8 mouse cellular contexts compared by ENCODE assay signal in genomic region chr3:95433301-95433915, GRCm38 (mm10). TPM values are rescaled to one million over a fixed set of nuclear protein-coding genes. Genes with fewer than 3 reads are reported as not detected.
DNase-seq lines count a peak whose midpoint lies in the region; ATAC-seq and TF ChIP-seq lines count a peak whose summit lies in the region.

No protein-coding gene starts in this region.

- peak overlapping the region; percentile 85 for H3K4me3 ChIP-seq in cerebellum, adult 2 months (replicated peaks; ENCODE audit: insufficient read depth, low read depth, low read length)
- H3K4me3 ChIP-seq in spleen, adult 2 months (ENCODE audit: extremely low read depth, insufficient read depth, insufficient read length), result peak overlapping the region; percentile 94; the same call in 1 of the 2 replicates
- H3K4me3 ChIP-seq in limb, embryonic 13.5 days, result peak overlapping the region; percentile 86
- peak overlapping the region; percentile 94 for H3K4me3 ChIP-seq in stomach, embryonic 16.5 days (replicated peaks; ENCODE audit: low read length)

- H3K27me3 ChIP-seq in cerebellum, adult 2 months (ENCODE audit: control insufficient read depth, insufficient read depth, low read length), result no peaks in the 10 kb centered on the region
- no peaks in the 10 kb centered on the region; the same call in 1 of the 2 replicates for H3K27me3 ChIP-seq in spleen, adult 2 months (ENCODE audit: control insufficient read depth, insufficient read depth, low read length)
- 0 out of 2 replicates have a peak, but pooled peaks cover 3% of the 10 kb centered on the region for H3K27me3 ChIP-seq in limb, embryonic 13.5 days
- H3K27me3 ChIP-seq in stomach, embryonic 16.5 days (ENCODE audit: control insufficient read depth, insufficient read depth, low read length), result no peaks in the 10 kb centered on the region

- H3K27ac ChIP-seq in cerebellum, adult 2 months (ENCODE audit: insufficient read depth, low read length), result no peak overlapping the region
- no peak overlapping the region for H3K27ac ChIP-seq in spleen, adult 2 months (ENCODE audit: insufficient read depth, low read length)
- no peak overlapping the region for H3K27ac ChIP-seq in limb, embryonic 13.5 days
- H3K27ac ChIP-seq in stomach, embryonic 16.5 days (ENCODE audit: low read length), result peak overlapping the region; percentile 85

- no peak for TF ChIP-seq CTCF in cerebellum, adult 2 months (IDR thresholded peaks at IDR 0.05; ENCODE audit: borderline replicate concordance, insufficient read depth, low read depth, low read length)
- no peak for TF ChIP-seq CTCF in spleen, adult 2 months (IDR thresholded peaks at IDR 0.05; ENCODE audit: extremely low read depth, insufficient read depth, insufficient read length, insufficient replicate concordance)

- ATAC-seq in limb, embryonic 13.5 days (ENCODE audit: low FRiP score, low read depth), result no peak
- no peak for ATAC-seq in stomach, embryonic 16.5 days (ENCODE audit: insufficient read depth, low FRiP score)

- peak overlapping the region; percentile 75 for H3K4me2 ChIP-seq in limb, embryonic 13.5 days (replicated peaks)
- peak overlapping the region; percentile 90 for H3K4me2 ChIP-seq in stomach, embryonic 16.5 days (ENCODE audit: low read depth, low read length)

- H3K9ac ChIP-seq in limb, embryonic 13.5 days, result no peak overlapping the region
- peak overlapping the region; percentile 86; the same call in 1 of the 2 replicates for H3K9ac ChIP-seq in stomach, embryonic 16.5 days (ENCODE audit: low read length)

- TF ChIP-seq POLR2A in cerebellum, adult 2 months (IDR thresholded peaks at IDR 0.05; ENCODE audit: borderline replicate concordance, insufficient read depth, low read length), result no peak
- TF ChIP-seq POLR2A in spleen, adult 2 months (IDR thresholded peaks at IDR 0.05; ENCODE audit: low read depth, low read length), result no peak

- no peaks in the 10 kb centered on the region for H3K9me3 ChIP-seq in limb, embryonic 13.5 days
- H3K9me3 ChIP-seq in stomach, embryonic 16.5 days (replicated peaks; ENCODE audit: control insufficient read depth, low read length), result no peaks in the 10 kb centered on the region

- DNase-seq in cerebellum, adult 2 months, result no peak
- DNase-seq in cerebellum, postnatal 10 days, result no peak
- no peak for DNase-seq in spleen, adult 2 months (ENCODE audit: low read depth in 1 of 2, low spot score in 2 of 2)
- DNase-seq in spleen, adult 12 weeks (ENCODE audit: low spot score), result no peak
- DNase-seq in cerebellum, adult 11 months, result no peak
- DNase-seq in layer of hippocampus, postnatal 25 days (ENCODE audit: extremely low spot score in 1 of 2, low spot score in 1 of 2), result no peak

- H3K4me1 ChIP-seq in cerebellum, adult 2 months (ENCODE audit: control insufficient read depth, insufficient read depth, low read length), result peaks cover 3% of the 10 kb centered on the region; the same call in 1 of the 2 replicates
- H3K4me1 ChIP-seq in spleen, adult 2 months (ENCODE audit: control insufficient read depth, insufficient read depth, insufficient read length), result no peaks in the 10 kb centered on the region; the same call in 1 of the 2 replicates
- H3K4me1 ChIP-seq in limb, embryonic 13.5 days, result peaks cover 17% of the 10 kb centered on the region
- peaks cover 6% of the 10 kb centered on the region; the same call in 1 of the 2 replicates for H3K4me1 ChIP-seq in stomach, embryonic 16.5 days (ENCODE audit: control insufficient read depth, insufficient read depth, low read length)

- 77% methylated on average over 10 of the region's 10 CpGs for WGBS in cerebellum, adult 2 months
- 60% methylated on average over 10 of the region's 10 CpGs for WGBS in spleen, adult 2 months
- WGBS in limb, embryonic 13.5 days, result 72% methylated on average over 10 of the region's 10 CpGs
- WGBS in stomach, embryonic 16.5 days, result 66% methylated on average over 10 of the region's 10 CpGs

- 0 out of 2 replicates have a peak, but pooled peaks cover 2% of the 10 kb centered on the region for H3K36me3 ChIP-seq in spleen, adult 2 months (ENCODE audit: control insufficient read depth, insufficient read depth, low read length)
- peaks cover 19% of the 10 kb centered on the region for H3K36me3 ChIP-seq in limb, embryonic 13.5 days
- H3K36me3 ChIP-seq in stomach, embryonic 16.5 days (ENCODE audit: control insufficient read depth, insufficient read depth, low read length), result peaks cover 9% of the 10 kb centered on the region; the same call in 1 of the 2 replicates

RNA-seq across cellular contexts. Expression of gene Arnt, which starts 0.8 kb away (rescaled TPM):
- polyA plus RNA-seq in cerebellum, adult 2 months (2012; rRNA removed), result 56.3 and 61.5 TPM in 2 replicates
- polyA plus RNA-seq in spleen, adult 2 months (2012; rRNA removed), result 19.5 and 20.7 TPM in 2 replicates
- polyA plus RNA-seq in limb, embryonic 13.5 days (2015; fragmentation: Nextera tagmentation; extraction: Ambion mirVana), result 53.5 and 56.1 TPM in 2 replicates
- polyA plus RNA-seq in stomach, embryonic 16.5 days (2015; fragmentation: Nextera tagmentation; extraction: Ambion mirVana), result 46.5 and 47.8 TPM in 2 replicates
- 10 to 100 TPM; 28.5 to 40.4 TPM for total RNA-seq in layer of hippocampus, postnatal 25 days (2021)

RNA-seq across cellular contexts. Expression of gene 4930558C23Rik, which starts 30.8 kb away (rescaled TPM):
- polyA plus RNA-seq in cerebellum, adult 2 months (2012; rRNA removed), result not detected in 2 replicates
- polyA plus RNA-seq in spleen, adult 2 months (2012; rRNA removed), result not detected in 2 replicates
- 0.28 TPM in 1 of 2 replicates, not detected in the other for polyA plus RNA-seq in limb, embryonic 13.5 days (2015; fragmentation: Nextera tagmentation; extraction: Ambion mirVana)
- 0.63 TPM in 1 of 2 replicates, not detected in the other for polyA plus RNA-seq in stomach, embryonic 16.5 days (2015; fragmentation: Nextera tagmentation; extraction: Ambion mirVana)
- not detected for total RNA-seq in layer of hippocampus, postnatal 25 days (2021)
